Mouse (Mus musculus) thymus, adult 2 months (tissue): ENCODE measurements around the gene Serpinb1b.

Source experiments
- CTCF ChIP-seq: fragments of 200-500 bp; IDR thresholded peaks from 2 replicates; pipeline ENCODE4 v1.5.1; 2012; ENCODE audit warnings: mild to moderate bottlenecking, control low read depth, low read length, moderate library complexity, borderline replicate concordance; ENCODE audit not compliant: control insufficient read depth, poor library complexity, insufficient read depth; ENCODE audit errors: extremely low read depth
- POLR2A ChIP-seq: fragments of 200-500 bp; IDR thresholded peaks from 2 replicates; pipeline ENCODE4 v1.6.1; 2012; ENCODE audit warnings: mild to moderate bottlenecking, low read length, control low read depth, moderate library complexity; ENCODE audit not compliant: control insufficient read depth, poor library complexity, insufficient read depth; ENCODE audit errors: extremely low read depth

DNA sequence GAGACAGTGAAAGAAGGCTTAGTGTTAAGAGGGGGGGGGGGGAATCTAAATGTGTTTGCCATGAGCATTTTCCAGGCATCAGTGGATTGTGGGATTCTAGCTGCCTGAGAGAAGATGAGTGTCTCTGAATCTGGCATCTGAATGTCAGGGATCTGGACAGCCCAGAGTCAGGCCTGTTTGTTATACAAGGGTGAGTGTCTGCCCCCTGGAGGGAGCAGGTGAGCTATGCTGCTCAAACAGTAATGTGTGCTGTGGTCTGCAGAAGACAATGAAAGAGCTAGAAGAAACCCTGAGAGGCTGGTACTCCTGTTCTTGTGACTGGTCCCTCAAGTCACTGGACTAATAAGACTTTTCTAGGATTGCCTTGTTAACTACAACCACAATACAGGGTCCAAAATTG is 4.3 kb upstream of the Serpinb1b start:
- TF ChIP-seq CTCF (no peak), POLR2A (no peak)
